Mouse (Mus musculus): ENCODE measurements at regions not wholly inside any gene's neighbourhood (a gene's known extent, or its start where the extent isn't known, plus 50 kb on each side); places are given as distances from the start of the nearest gene placed in this dataset.

GRCm38 (mm10) chr10:107198460-107198859 is 73.0 kb upstream of the Lin7a start:
- ATAC-seq (replicated peaks; ENCODE audit: low FRiP score, low read depth) (no peak), DNase-seq (ENCODE audit: low spot score) (no peak)
- H3K27ac ChIP-seq: no peak overlapping the region
- no peak overlapping the region for H3K4me2 ChIP-seq (ENCODE audit: low read length)
- H3K4me1 ChIP-seq (replicated peaks; ENCODE audit: insufficient read depth, low read length): no peaks in the 10 kb centered on the region
- H3K27me3 ChIP-seq (ENCODE audit: insufficient read depth, low read length): no peaks in the 10 kb centered on the region
- no peak overlapping the region for H3K9ac ChIP-seq (ENCODE audit: low read depth, low read length)
- H3K4me3 ChIP-seq (replicated peaks; ENCODE audit: low read depth, low read length): no peak overlapping the region
- 71% methylated on average over 4 of the region's 4 CpGs for WGBS
- no peaks in the 10 kb centered on the region for H3K9me3 ChIP-seq (replicated peaks; ENCODE audit: low read length)
- no peak for TF ChIP-seq CTCF (IDR thresholded peaks at IDR 0.05; ENCODE audit: low read depth)
- no peaks in the 10 kb centered on the region for H3K36me3 ChIP-seq (ENCODE audit: insufficient read depth, low read length)

DNA sequence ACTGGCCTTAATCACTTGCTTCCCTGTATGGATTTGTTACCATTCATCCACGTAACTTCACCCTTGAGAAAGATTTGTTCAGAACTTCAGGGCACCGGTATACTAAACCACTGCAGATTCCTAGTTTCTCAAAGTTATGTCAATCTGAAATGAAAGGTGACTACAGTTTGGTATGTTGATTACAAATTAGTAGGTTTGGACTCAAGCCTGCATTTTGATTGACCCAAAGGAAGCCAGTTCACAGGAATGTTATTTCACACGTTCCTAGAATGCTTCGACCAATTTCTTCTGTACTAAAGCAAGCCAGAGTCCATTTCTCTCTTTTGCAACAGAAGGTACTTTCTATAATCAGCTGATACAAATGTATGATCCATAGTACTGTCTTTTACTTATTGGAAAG is 70.4 kb upstream of the Lin7a start:
- no peaks in the 10 kb centered on the region for H3K9me3 ChIP-seq (replicated peaks; ENCODE audit: low read length)
- DNase-seq (ENCODE audit: low spot score) (no peak), ATAC-seq (replicated peaks; ENCODE audit: low FRiP score, low read depth) (no peak)
- no peak overlapping the region for H3K9ac ChIP-seq (ENCODE audit: low read depth, low read length)
- no peaks in the 10 kb centered on the region for H3K36me3 ChIP-seq (ENCODE audit: insufficient read depth, low read length)
- 68% methylated on average over 4 of the region's 4 CpGs for WGBS
- H3K4me1 ChIP-seq (replicated peaks; ENCODE audit: insufficient read depth, low read length): no peaks in the 10 kb centered on the region
- TF ChIP-seq CTCF (IDR thresholded peaks at IDR 0.05; ENCODE audit: low read depth): no peak
- H3K4me2 ChIP-seq (ENCODE audit: low read length): no peak overlapping the region
- H3K4me3 ChIP-seq (replicated peaks; ENCODE audit: low read depth, low read length): no peak overlapping the region
- H3K27me3 ChIP-seq (ENCODE audit: insufficient read depth, low read length): no peaks in the 10 kb centered on the region
- no peak overlapping the region for H3K27ac ChIP-seq

GRCm38 (mm10) chr10:107205085-107205717 is 66.3 kb upstream of the Lin7a start:
- WGBS: 37% methylated on average over 9 of the region's 9 CpGs
- H3K27me3 ChIP-seq (ENCODE audit: insufficient read depth, low read length): no peaks in the 10 kb centered on the region
- no peak for ATAC-seq (replicated peaks; ENCODE audit: low FRiP score, low read depth)
- H3K4me2 ChIP-seq (ENCODE audit: low read length): no peak overlapping the region
- H3K4me3 ChIP-seq (replicated peaks; ENCODE audit: low read depth, low read length): no peak overlapping the region
- no peaks in the 10 kb centered on the region for H3K4me1 ChIP-seq (replicated peaks; ENCODE audit: insufficient read depth, low read length)
- no peak overlapping the region for H3K9ac ChIP-seq (ENCODE audit: low read depth, low read length)
- H3K27ac ChIP-seq: no peak overlapping the region
- TF ChIP-seq CTCF (IDR thresholded peaks at IDR 0.05; ENCODE audit: low read depth): no peak
- peak; percentile 50 for DNase-seq (ENCODE audit: low spot score)
- H3K36me3 ChIP-seq (ENCODE audit: insufficient read depth, low read length): no peaks in the 10 kb centered on the region
- no peaks in the 10 kb centered on the region for H3K9me3 ChIP-seq (replicated peaks; ENCODE audit: low read length)

DNA sequence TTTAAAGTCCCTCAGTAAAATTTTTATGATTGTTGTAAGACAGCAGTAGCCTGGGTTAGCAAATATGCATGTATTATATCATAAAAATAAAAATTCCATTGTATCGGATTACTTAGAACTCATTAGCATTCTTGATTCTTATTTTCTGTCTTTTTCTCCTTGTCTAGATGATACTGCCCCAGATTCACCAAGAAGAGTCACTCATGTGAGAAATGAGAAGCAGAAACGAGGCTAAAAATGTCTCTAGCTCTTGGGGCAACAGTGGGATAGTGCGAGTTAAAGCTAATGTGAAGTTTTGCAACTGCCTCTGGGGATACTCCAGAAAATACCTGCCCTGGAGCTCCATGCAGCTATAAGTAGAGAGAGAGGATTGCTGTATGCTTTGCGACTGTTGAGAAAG is 61.6 kb upstream of the Lin7a start:
- H3K27me3 ChIP-seq (ENCODE audit: insufficient read depth, low read length): no peaks in the 10 kb centered on the region
- DNase-seq (ENCODE audit: low spot score): no peak
- no peaks in the 10 kb centered on the region for H3K4me1 ChIP-seq (replicated peaks; ENCODE audit: insufficient read depth, low read length)
- ATAC-seq (replicated peaks; ENCODE audit: low FRiP score, low read depth): no peak
- no peak for TF ChIP-seq CTCF (IDR thresholded peaks at IDR 0.05; ENCODE audit: low read depth)
- H3K4me3 ChIP-seq (replicated peaks; ENCODE audit: low read depth, low read length): no peak overlapping the region
- H3K27ac ChIP-seq: no peak overlapping the region
- WGBS: 59% methylated on average over 4 of the region's 4 CpGs
- no peak overlapping the region for H3K4me2 ChIP-seq (ENCODE audit: low read length)
- H3K36me3 ChIP-seq (ENCODE audit: insufficient read depth, low read length): no peaks in the 10 kb centered on the region
- H3K9ac ChIP-seq (ENCODE audit: low read depth, low read length): no peak overlapping the region
- H3K9me3 ChIP-seq (replicated peaks; ENCODE audit: low read length): no peaks in the 10 kb centered on the region

DNA sequence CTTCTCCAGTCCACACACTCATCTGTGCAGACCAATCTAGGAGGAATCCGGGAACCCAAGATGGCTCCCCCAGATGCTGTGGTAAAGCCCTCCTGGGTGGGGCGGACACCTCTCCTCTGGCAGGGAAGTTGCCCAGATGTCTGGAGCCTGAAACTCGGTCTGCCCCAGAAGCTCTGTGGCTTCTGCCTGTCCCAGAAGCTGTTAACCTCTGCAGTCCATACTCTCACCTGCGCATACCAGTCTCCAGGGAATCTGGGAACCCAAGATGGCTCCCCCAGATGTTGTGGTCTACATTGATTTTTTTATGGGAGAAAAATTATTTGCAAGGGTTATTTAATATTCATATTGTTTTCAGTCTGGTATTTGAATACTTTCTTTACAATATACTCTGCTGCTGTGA is 58.4 kb upstream of the Lin7a start:
- no peak for ATAC-seq (replicated peaks; ENCODE audit: low FRiP score, low read depth)
- H3K9ac ChIP-seq (ENCODE audit: low read depth, low read length): no peak overlapping the region
- no peak overlapping the region for H3K4me3 ChIP-seq (replicated peaks; ENCODE audit: low read depth, low read length)
- H3K4me1 ChIP-seq (replicated peaks; ENCODE audit: insufficient read depth, low read length): no peaks in the 10 kb centered on the region
- no peak for DNase-seq (ENCODE audit: low spot score)
- H3K4me2 ChIP-seq (ENCODE audit: low read length): no peak overlapping the region
- no peak overlapping the region for H3K27ac ChIP-seq
- H3K9me3 ChIP-seq (replicated peaks; ENCODE audit: low read length): no peaks in the 10 kb centered on the region
- TF ChIP-seq CTCF (IDR thresholded peaks at IDR 0.05; ENCODE audit: low read depth): no peak
- no peaks in the 10 kb centered on the region for H3K27me3 ChIP-seq (ENCODE audit: insufficient read depth, low read length)
- H3K36me3 ChIP-seq (ENCODE audit: insufficient read depth, low read length): no peaks in the 10 kb centered on the region
- 92% methylated on average over 4 of the region's 4 CpGs for WGBS

GRCm38 (mm10) chr10:107213541-107214340 is 57.7 kb upstream of the Lin7a start:
- ATAC-seq (replicated peaks; ENCODE audit: low FRiP score, low read depth): no peak
- Histone ChIP-seq H3K27me3 (ENCODE audit: insufficient read depth, low read length) (no peaks in the 10 kb centered on the region), H3K4me2 (ENCODE audit: low read length) (no peak overlapping the region), H3K9ac (ENCODE audit: low read depth, low read length) (no peak overlapping the region), H3K4me3 (replicated peaks; ENCODE audit: low read depth, low read length) (no peak overlapping the region), H3K4me1 (replicated peaks; ENCODE audit: insufficient read depth, low read length) (no peaks in the 10 kb centered on the region), H3K27ac (no peak overlapping the region), H3K36me3 (ENCODE audit: insufficient read depth, low read length) (no peaks in the 10 kb centered on the region), H3K9me3 (replicated peaks; ENCODE audit: low read length) (no peaks in the 10 kb centered on the region)
- 67% methylated on average over 3 of the region's 3 CpGs for WGBS
- DNase-seq (ENCODE audit: low spot score): no peak
- TF ChIP-seq CTCF (IDR thresholded peaks at IDR 0.05; ENCODE audit: low read depth): no peak
